Mouse (Mus musculus) CH12.LX (cell line): ENCODE measurements at regions not wholly inside any gene's neighbourhood (a gene's known extent, or its start where the extent isn't known, plus 50 kb on each side); places are given as distances from the start of the nearest gene placed in this dataset.

Experiments used
- DNase-seq: peaks from one replicate; pipeline ENCODE4 v3.0.0-alpha.2; 2013; ENCODE audit errors: extremely low read depth
- H3K27ac ChIP-seq: 2 replicates; pipeline ENCODE4 v1.5.1; 2012; ENCODE audit warnings: low read depth, mild to moderate bottlenecking, control low read depth, moderate library complexity; ENCODE audit not compliant: insufficient read depth
- H3K27me3 ChIP-seq: replicated peaks from 2 replicates; pipeline ENCODE3; 2012; ENCODE audit warnings: inconsistent platforms
- H3K36me3 ChIP-seq, 2 experiments: replicated peaks in 1 of 2; 2 replicates each; pipeline versions ENCODE3 to v1.6.1; 2012; ENCODE audit warnings: inconsistent platforms in 1 of 2, low read length in 1 of 2, mild to moderate bottlenecking in 1 of 2, mixed read lengths in 1 of 2, moderate library complexity in 1 of 2; ENCODE audit not compliant: control insufficient read depth in 1 of 2, insufficient read depth in 1 of 2
- H3K4me1 ChIP-seq, 2 experiments: 2 replicates each; pipeline ENCODE4 v1.6.1; 2012; ENCODE audit warnings: inconsistent platforms in 1 of 2, moderate library complexity in 1 of 2; ENCODE audit not compliant: insufficient read depth in 2 of 2, control insufficient read depth in 1 of 2
- H3K4me2 ChIP-seq: 2 replicates; pipeline ENCODE4 v1.6.1; 2012; ENCODE audit warnings: low read depth, mild to moderate bottlenecking, control low read depth; ENCODE audit not compliant: poor library complexity, insufficient read depth, severe bottlenecking
- H3K4me3 ChIP-seq, 3 experiments: fragments of 150-350 bp in 1 of 3; sonication (generic) in 1 of 3; replicated peaks in 1 of 3; 2 replicates each; pipeline versions ENCODE3 to v1.5.1; 2011 to 2012; ENCODE audit warnings: low read depth in 2 of 3, low read length in 2 of 3, mild to moderate bottlenecking in 2 of 3, moderate library complexity in 2 of 3, control low read depth in 1 of 3, improper control_type of control experiment in 1 of 3, inconsistent platforms in 1 of 3, mixed read lengths in 1 of 3; ENCODE audit not compliant: poor library complexity in 1 of 3
- H3K79me2 ChIP-seq: replicated peaks from 2 replicates; pipeline ENCODE4 v1.6.1; 2012; ENCODE audit warnings: mild to moderate bottlenecking, moderate library complexity; ENCODE audit not compliant: control insufficient read depth, poor library complexity, insufficient read depth, severe bottlenecking; ENCODE audit errors: extremely low read depth
- H3K9ac ChIP-seq: 2 replicates; pipeline ENCODE4 v1.6.1; 2012; ENCODE audit warnings: low read depth, mild to moderate bottlenecking, control low read depth, moderate library complexity; ENCODE audit not compliant: insufficient read depth
- H3K9me3 ChIP-seq: replicated peaks from 2 replicates; pipeline ENCODE3; 2012; ENCODE audit warnings: low read length, inconsistent platforms, mixed read lengths
- BHLHE40 ChIP-seq: IDR thresholded peaks from 2 replicates; pipeline ENCODE4 v1.6.1; 2011; ENCODE audit warnings: mild to moderate bottlenecking, low read depth, low read length, improper control_type of control experiment
- CTCF ChIP-seq, 2 experiments: IDR thresholded peaks in 1 of 2; conservative IDR thresholded peaks in 1 of 2; 2 replicates each; pipeline ENCODE4 v1.5.1; 2011 to 2012; ENCODE audit warnings: low read depth in 2 of 2, low read length in 2 of 2, improper control_type of control experiment in 1 of 2, inconsistent platforms in 1 of 2, mild to moderate bottlenecking in 1 of 2, moderate library complexity in 1 of 2
- E2F4 ChIP-seq: IDR thresholded peaks from 2 replicates; pipeline ENCODE4 v1.6.1; 2011; ENCODE audit warnings: low read depth, low read length, improper control_type of control experiment; ENCODE audit not compliant: insufficient replicate concordance
- ELF1 ChIP-seq: IDR thresholded peaks from 2 replicates; pipeline ENCODE4 v1.6.1; 2014; ENCODE audit warnings: low read depth, mild to moderate bottlenecking, inconsistent platforms, low read length, improper control_type of control experiment
- ETS1 ChIP-seq: conservative IDR thresholded peaks from 2 replicates; pipeline ENCODE4 v1.6.1; 2012; ENCODE audit warnings: low read depth, mild to moderate bottlenecking, inconsistent platforms, low read length, improper control_type of control experiment, moderate library complexity
- KAT2A ChIP-seq: IDR thresholded peaks from 2 replicates; pipeline ENCODE4 v1.6.1; 2012; ENCODE audit warnings: low read length, improper control_type of control experiment, inconsistent platforms; ENCODE audit not compliant: insufficient replicate concordance
- MXI1 ChIP-seq: IDR thresholded peaks from 2 replicates; pipeline ENCODE4 v1.6.1; 2011; ENCODE audit warnings: mild to moderate bottlenecking, low read depth, low read length, improper control_type of control experiment
- POLR2AphosphoS2 ChIP-seq: IDR thresholded peaks from 2 replicates; pipeline ENCODE4 v1.6.1; 2011; ENCODE audit warnings: low read depth, low read length, improper control_type of control experiment
- RAD21 ChIP-seq: IDR thresholded peaks from 2 replicates; pipeline ENCODE4 v1.6.1; 2011; ENCODE audit warnings: low read depth, mild to moderate bottlenecking, low read length, improper control_type of control experiment, moderate library complexity
- SMC3 ChIP-seq: IDR thresholded peaks from 2 replicates; pipeline ENCODE4 v1.6.1; 2011; ENCODE audit warnings: low read depth, low read length, improper control_type of control experiment
- TBP ChIP-seq: conservative IDR thresholded peaks from 2 replicates; pipeline ENCODE4 v1.6.1; 2011; ENCODE audit warnings: low read depth, low read length, improper control_type of control experiment
- TCF12 ChIP-seq: IDR thresholded peaks from 2 replicates; pipeline ENCODE4 v1.6.1; 2014; ENCODE audit warnings: low read depth, mild to moderate bottlenecking, inconsistent platforms, low read length, improper control_type of control experiment
- USF1 ChIP-seq: IDR thresholded peaks from 2 replicates; pipeline ENCODE4 v1.6.1; 2014; ENCODE audit warnings: low read depth, mild to moderate bottlenecking, inconsistent platforms, low read length, improper control_type of control experiment
- ZC3H11A ChIP-seq: IDR thresholded peaks from 2 replicates; pipeline ENCODE4 v1.6.1; 2012; ENCODE audit warnings: low read depth, mild to moderate bottlenecking, inconsistent platforms, low read length, improper control_type of control experiment
- ZKSCAN1 ChIP-seq: IDR thresholded peaks from 2 replicates; pipeline ENCODE4 v1.6.1; 2012; ENCODE audit warnings: low read depth, inconsistent platforms, low read length, improper control_type of control experiment, borderline replicate concordance
- ZNF384 ChIP-seq: IDR thresholded peaks from 2 replicates; pipeline ENCODE4 v1.6.1; 2012; ENCODE audit warnings: low read depth, low read length, improper control_type of control experiment, inconsistent platforms
- dilution Hi-C: fragments of 300-500 bp; cut with MboI; formaldehyde crosslinking; loops from 2 replicates; pipeline ENCODE4 v1.14.3; 2020; ENCODE audit warnings: low sequenced_read_pairs; ENCODE audit not compliant: extremely low pct_unique_long_range_greater_than_20kb, extremely low pct_ligation_motif_present
- in situ Hi-C: fragments of 300-500 bp; cut with MboI; formaldehyde crosslinking; loops from 3 replicates; pipeline ENCODE4 v1.14.3; 2019; ENCODE audit warnings: low sequenced_read_pairs, low pct_ligation_motif_present, low pct_unique_long_range_greater_than_20kb, mixed read lengths

GRCm38 (mm10) chr8:30916184-30916751 is 2512.2 kb upstream of the 5930422O12Rik start:
- in situ Hi-C loops (no loop called here), dilution Hi-C loops (no loop called here)
- TF ChIP-seq POLR2AphosphoS2 = no peak
- TF ChIP-seq ZKSCAN1 = no peak
- TF ChIP-seq ZNF384 = no peak
- no peak for TF ChIP-seq E2F4
- H3K4me2 ChIP-seq = no peak overlapping the region
- H3K36me3 ChIP-seq = no peaks in the 10 kb centered on the region
- H3K9ac ChIP-seq = no peak overlapping the region
- peaks cover 7% of the 10 kb centered on the region for H3K27me3 ChIP-seq
- H3K27ac ChIP-seq = no peak overlapping the region
- H3K4me3 ChIP-seq = no peak overlapping the region
- H3K79me2 ChIP-seq = no peaks in the 10 kb centered on the region
- DNase-seq = no peak
- H3K4me1 ChIP-seq = peaks cover 0 to under 1% of the 10 kb centered on the region in 2 experiments; a peak in 1 of 4 replicates
- no peaks in the 10 kb centered on the region for H3K9me3 ChIP-seq

GRCm38 (mm10) chr8:30921451-30921850 is 2507.1 kb upstream of the 5930422O12Rik start:
- dilution Hi-C loops = no loop called here
- H3K4me3 ChIP-seq = no peak overlapping the region
- H3K9me3 ChIP-seq = no peaks in the 10 kb centered on the region
- in situ Hi-C loops = no loop called here
- H3K79me2 ChIP-seq = no peaks in the 10 kb centered on the region
- no peak overlapping the region for H3K27ac ChIP-seq
- H3K4me2 ChIP-seq = no peak overlapping the region
- no peaks in the 10 kb centered on the region for H3K4me1 ChIP-seq
- no peak for DNase-seq
- no peak overlapping the region for H3K9ac ChIP-seq
- no peaks in the 10 kb centered on the region for H3K36me3 ChIP-seq
- peaks cover 21% of the 10 kb centered on the region for H3K27me3 ChIP-seq
- TF ChIP-seq BHLHE40 (no peak), USF1 (no peak), CTCF (conservative IDR thresholded peaks at IDR 0.05 in 1 of 2, IDR thresholded peaks at IDR 0.05 in 1 of 2; ENCODE audit: low read depth in 2 of 2, low read length in 2 of 2) (no peak), ZC3H11A (no peak), ZNF384 (no peak), ETS1 (no peak), MXI1 (no peak)

GRCm38 (mm10) chr8:30923301-30924159 is 2505.0 kb upstream of the 5930422O12Rik start:
- H3K4me1 ChIP-seq = no peaks in the 10 kb centered on the region
- peak; percentile 66 for DNase-seq
- TF ChIP-seq POLR2AphosphoS2 (no peak), SMC3 (peak; percentile 65), CTCF (conservative IDR thresholded peaks at IDR 0.05 in 1 of 2, IDR thresholded peaks at IDR 0.05 in 1 of 2; ENCODE audit: low read depth in 2 of 2, low read length in 2 of 2) (peak; percentile 45 to 81), TCF12 (no peak), ELF1 (no peak), TBP (no peak), KAT2A (no peak), RAD21 (peak; percentile 77)
- H3K9ac ChIP-seq = no peak overlapping the region
- H3K36me3 ChIP-seq = no peaks in the 10 kb centered on the region
- no peak overlapping the region for H3K4me3 ChIP-seq
- dilution Hi-C loops = no loop called here
- 0 out of 2 replicates have a peak overlapping the region, but pooled peaks have one; percentile 19 for H3K4me2 ChIP-seq
- in situ Hi-C loops = no loop called here
- H3K79me2 ChIP-seq = no peaks in the 10 kb centered on the region
- peaks cover 23% of the 10 kb centered on the region for H3K27me3 ChIP-seq
- no peaks in the 10 kb centered on the region for H3K9me3 ChIP-seq
- H3K27ac ChIP-seq = no peak overlapping the region
